Mouse (Mus musculus) adrenal gland, postnatal 36 days (tissue): ENCODE measurements around the gene Pmpca. TPM values are rescaled to one million over a fixed set of nuclear protein-coding genes. Genes with fewer than 3 reads are reported as not detected.
A peak's percentile ranks its signal among the peaks of the same experiment; 100 is the strongest.
"Not testable (repeated sequence)": the region's sequence is repeated elsewhere in the genome, so short reads cannot be mapped to it uniquely, and the experiment has no call there.

ENCODE experiments used
- DNase-seq, 2 experiments: peaks; one replicate each; pipeline ENCODE4 v3.0.0; 2021; ENCODE audit warnings: mixed read lengths in 1 of 2
- total RNA-seq, 2 experiments: library from RNA; stranded (reverse); gene quantifications; 2 replicates each; pipeline ENCODE4 v1.2.3; 2021

Pmpca gene
- total RNA-seq, 2 experiments from 2014 or later, result 142 to 145 TPM

DNA sequence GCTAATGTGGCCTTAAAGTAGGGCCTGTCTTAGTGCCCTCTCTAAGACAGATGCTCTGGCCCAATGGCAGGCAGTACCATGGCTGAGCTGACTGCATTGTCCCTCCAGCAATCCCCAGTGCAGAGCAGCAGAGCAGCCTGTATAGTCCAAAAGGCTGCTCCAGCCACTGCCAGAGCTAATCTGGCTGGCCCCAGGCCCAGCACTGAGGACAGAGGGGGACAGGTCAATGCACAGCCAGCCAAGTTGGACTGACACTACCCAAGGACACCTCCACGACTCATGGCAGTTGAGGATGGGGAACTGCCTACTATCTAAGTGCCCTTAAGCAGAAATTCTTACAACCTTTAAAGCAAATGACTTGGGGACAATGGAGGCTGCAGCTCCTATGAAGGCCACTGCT is 20.6 kb upstream of the Pmpca start:
- DNase-seq, result peak in 1 of 2 experiments; percentile 38

DNA sequence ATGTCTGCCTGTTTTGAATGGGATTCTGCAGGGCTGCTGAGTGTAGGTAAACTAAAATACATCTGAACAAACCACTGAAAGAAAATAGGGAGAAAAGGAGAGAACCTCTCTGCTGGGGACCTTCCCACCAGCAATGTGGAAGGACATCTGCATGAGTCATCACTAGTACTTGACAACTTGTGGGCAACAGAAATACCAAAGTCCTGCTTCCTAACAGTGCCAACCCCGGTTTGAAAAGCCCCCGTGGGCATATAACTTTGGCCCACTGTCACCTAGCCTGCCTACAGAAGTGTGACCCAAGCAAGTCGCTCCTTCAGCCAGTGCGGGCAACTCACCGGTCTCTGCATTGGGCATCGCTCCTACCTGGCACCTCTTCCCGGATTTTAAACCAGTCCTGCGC is 16.7 kb upstream of the Pmpca start:
- no peak for DNase-seq

DNA sequence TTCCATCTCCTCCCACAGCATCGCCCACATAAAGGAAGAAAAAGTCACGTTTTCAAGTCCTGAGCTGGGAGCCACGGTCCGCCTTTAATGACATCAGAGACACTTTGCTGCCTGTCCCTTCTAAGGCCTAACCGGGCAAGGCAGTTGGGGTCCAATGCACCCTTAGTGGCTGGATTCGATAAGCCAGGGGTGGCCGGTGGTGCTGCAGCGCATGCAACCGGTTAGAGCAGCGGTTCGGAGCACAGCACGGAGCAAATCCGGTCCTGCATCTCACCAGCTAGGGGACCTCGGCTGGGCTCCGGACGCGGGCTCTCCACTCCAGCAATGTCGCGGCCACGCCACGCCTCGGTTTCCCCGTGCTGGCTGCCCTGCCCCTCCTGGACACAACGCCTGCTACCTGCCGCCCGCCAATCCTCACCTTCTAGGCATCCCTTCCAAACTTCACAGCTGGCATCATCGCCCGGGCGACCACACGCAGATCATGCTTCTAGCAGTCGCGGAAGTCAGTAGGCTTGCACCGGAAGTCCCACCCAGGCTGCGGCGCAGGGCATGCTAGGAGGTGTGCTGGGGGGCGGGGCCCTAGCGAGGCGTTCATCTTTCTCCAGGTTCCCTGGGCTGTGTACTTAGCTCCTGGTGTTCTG is 8.9 kb upstream of the Pmpca start, which contains the start of gene Snapc4:
TSS of gene Snapc4 (minus strand) at position 523 of the 641 bp plus-strand sequence.
- DNase-seq, result peak; percentile 92 to 94

DNA sequence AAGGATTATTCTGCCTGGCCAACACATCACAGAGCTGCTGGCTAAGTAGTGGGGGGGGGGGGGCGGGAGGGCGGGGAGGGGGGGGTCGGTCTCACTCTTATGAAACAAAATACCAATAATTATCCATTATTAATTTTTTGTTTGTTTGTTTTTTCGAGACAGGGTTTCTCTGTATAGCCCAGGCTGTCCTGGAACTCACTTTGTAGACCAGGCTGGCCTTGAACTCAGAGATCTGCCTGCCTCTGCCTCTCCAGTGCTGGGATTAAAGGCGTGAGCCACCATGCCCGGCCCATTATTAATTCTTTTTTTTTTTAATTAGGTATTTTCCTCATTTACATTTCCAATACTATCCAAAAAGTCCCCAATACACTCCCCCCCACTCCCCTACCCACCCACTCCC is 8.3 kb upstream of the Pmpca start:
- DNase-seq, result not testable (repeated sequence)

DNA sequence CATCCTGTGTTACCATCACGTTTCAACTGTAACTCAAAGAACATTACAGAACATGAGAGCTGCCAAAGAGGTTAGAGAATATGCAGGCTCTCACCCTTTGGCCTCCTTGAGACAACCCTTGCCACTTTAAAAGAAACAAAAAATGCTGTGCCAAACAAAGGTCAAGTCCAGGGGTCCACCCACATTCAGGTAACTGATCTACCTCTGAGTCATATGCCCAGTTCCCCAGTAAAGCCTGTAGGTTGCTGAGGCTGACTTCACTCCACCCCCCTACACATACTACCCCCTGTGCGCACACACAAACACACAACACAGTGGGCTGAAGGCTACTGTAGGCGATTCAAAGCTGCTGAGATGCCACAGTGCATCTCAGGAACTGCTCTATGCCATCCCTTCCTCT is 1.4 kb upstream of the Pmpca start:
- DNase-seq, result no peak

DNA sequence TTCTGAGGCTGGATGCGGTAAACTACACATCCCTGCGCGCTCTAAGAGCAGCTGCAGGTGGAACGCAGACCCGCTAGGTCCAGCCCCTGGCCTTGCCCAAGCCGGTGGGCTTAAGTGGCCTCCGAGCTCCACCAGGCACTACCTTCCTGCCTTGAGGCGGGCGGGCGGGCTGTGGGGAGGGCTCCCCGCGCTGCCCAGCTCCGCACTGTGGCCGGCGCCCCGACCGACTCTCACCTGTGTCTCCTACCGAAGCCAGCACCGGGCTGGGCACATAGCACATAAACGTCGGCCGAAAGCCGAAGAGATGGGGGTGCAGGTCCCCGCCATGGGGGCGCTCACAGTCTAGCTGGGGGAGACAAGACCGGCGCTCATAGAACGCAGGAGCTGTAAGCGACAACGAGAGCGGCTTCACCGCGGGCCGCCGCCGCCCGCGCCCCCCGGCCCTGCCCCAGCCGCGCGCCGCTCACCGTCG is 421 bp upstream of the Pmpca start:
- DNase-seq, result peak; percentile 24 to 53

DNA sequence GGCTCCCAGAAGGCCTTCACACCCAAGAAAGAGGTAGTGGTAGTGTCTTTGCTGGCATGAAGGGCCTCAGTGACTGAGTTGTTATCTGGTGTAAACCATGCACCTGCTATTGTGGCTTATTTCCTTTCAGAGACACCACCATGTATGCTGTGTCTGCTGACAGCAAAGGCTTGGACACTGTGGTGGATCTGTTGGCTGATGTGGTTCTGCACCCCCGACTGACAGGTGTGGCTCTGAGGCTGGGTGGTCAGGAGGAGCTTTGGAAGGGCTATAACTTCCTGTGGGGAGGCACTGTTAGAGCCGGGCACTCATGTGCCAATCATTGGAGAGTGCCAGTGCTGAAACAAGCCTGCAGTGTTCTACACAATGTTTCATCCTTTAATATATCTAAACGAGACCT is 1.8 kb downstream of the Pmpca start:
- no peak for DNase-seq

DNA sequence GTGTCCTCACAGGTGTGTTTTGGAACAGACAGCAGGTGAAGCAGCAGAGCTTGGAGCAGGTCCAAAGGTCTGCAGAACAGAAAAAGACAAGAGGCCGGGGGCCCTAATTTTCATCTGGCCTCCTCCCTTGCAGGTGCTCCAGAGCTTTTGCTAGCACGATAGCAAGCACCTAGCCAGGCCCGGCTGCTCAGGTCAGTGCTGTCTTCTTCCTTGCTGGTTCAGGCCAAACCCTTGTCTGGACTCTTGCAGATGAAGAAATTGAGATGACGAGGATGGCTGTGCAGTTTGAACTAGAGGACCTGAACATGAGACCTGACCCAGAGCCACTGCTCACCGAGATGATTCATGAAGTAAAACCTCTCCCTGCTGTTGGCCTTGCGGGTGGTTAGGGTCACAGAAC is 2.5 kb downstream of the Pmpca start:
- no peak for DNase-seq

DNA sequence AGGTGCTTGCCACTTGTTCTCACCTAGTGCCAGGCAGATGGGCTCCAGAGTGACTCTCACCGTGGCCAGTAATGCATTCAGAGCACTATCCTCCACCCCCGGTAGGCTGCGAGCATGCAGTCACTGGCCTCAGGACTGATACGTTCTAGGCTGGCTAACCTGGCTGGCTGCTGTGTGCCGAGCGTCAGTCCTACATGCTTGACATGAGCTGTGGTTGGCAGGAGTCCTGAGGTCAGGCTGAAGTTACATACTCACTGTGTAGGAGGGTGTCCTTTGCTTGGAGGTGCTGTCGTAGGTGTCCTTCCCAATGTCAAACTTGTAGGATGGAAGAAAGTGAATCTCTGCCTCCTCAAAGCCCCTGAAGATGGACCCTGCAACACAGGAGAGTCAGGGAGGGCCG is 9.8 kb downstream of the Pmpca start:
- DNase-seq, result no peak

DNA sequence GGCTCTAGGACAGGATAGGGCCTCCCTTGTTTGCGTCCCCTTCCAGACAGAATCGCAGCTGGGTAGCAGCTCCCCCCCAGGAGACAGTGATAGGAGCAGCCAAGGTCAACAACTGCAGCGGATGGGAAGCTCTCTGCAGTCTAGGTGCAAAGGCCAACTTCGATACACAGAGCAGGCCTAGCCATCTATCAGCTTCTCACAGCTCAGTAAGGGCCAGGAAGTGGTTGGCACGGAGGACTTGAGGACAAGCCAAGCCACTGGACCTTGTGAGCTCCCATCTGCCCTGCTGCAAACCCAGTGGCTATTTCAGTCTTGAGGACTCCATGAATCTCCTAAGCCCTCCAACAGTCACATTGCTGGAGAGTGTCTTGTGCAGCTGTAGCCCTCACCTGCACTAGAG is 10.5 kb downstream of the Pmpca start:
- DNase-seq, result no peak

DNA sequence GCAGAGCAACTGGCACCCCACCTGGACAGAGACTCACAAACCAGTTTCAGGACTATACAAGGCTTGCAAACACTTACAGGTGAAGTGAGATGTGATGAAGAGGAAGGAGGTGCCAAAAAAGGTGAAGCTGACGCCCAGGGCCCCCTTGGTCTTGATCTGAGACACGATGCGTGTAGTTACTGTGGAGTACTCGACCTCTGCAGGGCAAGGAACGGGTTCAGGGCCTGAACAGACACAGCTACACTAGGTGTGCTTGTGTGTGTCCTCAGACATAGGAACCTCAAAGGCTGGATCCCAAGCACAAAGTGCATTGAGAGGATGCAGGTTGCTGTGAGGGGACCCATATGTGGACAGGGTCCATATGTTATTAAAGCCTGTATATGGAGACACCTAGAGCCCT is 11.2 kb downstream of the Pmpca start:
- DNase-seq, result no peak

DNA sequence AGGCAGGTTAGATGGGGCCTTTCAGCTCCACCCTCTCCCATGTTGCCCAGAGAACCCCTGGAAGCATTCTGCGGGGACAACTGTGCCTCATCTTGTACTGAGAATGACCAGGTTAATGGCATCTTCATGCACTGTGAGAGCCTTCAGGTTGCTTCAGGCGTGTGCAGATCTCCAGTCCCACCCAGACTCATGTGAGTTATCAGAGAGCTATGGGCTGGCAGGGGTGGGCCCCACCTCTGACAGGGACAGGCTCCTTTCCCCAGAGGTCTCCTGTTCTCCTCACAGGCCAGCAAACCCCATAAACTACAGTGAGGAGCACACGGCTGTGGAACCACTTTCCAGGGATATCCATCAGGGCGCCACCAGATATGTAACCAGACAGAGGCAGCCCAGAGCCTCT is 11.9 kb downstream of the Pmpca start:
- no peak for DNase-seq

DNA sequence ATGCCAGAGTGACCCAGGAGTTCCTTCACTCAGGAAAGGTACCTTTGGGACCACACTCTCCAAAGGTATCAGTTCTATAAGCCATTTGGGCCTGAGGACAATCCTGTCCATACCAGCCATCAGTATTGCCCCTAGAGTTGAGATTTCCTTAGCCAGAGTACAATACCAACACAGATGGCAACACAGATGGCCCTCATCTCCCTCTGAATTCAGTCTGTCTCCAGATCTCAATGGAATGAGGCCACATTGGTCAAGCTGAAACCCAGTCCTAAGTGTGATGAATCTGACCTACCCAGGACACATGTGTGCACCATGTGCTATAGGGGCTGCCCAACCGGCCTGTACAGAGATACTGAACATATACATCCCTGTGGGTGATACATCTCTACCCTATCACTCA is 13.1 kb downstream of the Pmpca start:
- no peak for DNase-seq

DNA sequence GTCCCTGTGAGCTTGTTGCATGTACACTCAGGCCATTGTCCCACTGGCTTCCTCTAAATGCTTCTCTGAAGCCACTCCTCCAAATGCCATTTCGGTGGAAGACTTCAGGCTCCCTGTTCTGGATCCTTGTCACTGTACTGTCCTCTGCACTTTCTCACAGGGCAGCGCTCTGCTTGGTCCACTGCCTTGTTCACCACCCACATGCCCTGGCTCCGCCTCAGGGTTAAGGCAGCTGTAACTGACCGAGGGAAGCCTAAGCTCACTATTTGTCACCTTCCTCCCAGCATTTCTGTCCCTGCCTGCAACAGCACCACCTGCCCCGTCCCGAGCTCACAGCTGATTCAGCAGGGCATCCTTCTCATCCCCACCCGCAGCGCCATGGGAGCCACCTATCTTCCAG is 14.2 kb downstream of the Pmpca start:
- DNase-seq, result no peak

DNA sequence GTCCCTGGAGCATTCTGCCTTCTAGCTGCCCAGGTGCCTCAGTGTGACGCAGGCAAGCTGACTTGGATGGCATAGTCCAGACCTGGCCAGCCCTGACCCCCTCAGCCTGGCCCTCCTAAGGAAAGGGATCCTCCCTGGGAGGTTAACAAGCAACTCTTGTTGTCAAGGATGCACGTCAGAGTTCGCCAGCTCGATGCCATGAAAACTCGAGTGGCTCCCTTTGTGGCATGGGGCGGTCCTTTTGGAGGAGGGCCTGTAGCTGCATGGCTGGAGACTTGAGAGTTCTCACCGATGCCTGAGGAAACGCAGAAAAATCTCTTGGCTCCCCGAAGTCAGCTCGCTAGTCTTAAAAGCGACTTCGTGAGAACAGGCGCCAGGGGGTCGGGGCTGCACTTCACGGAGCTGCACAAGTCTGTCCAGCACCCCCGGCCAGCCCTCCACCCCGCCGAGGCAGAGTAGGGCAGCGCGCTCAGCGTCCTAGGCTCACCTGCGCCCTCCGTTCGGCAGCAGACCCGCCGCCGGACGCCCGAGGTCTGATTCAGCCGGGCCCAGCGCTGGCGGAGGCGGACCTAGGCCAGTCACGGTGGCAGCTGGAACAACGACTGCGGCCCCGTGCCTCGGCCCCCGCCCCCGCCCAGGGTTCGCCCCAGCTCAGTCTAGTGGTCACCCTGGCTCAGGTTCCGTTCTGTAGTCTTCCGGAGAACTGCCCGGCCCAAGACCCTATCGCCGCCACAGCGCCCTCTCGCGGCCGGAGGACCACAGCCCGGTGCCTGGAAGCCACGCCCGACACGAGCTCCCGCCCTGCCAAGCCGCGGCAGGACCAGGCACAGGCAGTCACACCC is 19.6 kb downstream of the Pmpca start, which contains the start of gene Inpp5e:
TSS of gene Inpp5e (minus strand) at position 689 of the 842 bp plus-strand sequence.
- peak; percentile 99 for DNase-seq

DNA sequence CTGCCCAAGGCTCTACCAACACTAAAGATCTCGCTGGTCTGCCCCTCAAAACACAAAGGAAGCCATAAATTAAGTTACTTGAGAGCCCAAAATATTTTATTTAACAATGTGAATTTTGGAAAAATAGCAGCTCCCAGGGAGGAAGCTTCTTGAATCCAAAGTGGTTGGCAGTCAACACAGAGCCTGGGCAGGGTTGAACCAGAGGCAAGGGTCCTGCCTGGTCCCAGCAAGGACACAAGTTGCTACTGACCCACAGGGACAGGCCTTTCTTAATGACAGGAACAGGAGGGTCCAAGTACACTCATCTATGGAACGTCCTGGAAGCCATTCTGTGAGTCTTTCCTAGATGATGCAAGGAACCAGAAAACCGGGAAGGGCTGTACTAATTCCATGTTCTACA is 20.2 kb downstream of the Pmpca start:
- DNase-seq, result no peak

DNA sequence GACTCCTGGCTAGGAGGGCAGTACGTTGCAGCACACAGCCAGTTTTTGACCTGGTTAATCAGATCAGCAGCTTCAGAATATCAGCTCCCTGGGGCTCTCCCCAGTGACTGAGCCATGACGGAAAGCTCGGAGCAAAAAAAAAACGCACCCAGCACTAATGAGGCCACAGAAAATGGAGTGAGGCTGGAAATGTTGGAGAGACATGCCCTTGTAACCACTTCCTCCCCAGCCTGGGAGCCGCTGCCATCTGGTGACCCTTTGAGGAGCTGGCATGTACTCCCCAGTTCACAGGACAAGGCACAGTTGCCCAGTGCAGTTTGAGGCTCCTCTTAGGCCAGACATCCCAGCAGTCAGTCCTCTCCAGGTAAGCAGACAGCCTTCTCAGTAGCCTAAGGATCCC is 21.0 kb downstream of the Pmpca start:
- no peak for DNase-seq

DNA sequence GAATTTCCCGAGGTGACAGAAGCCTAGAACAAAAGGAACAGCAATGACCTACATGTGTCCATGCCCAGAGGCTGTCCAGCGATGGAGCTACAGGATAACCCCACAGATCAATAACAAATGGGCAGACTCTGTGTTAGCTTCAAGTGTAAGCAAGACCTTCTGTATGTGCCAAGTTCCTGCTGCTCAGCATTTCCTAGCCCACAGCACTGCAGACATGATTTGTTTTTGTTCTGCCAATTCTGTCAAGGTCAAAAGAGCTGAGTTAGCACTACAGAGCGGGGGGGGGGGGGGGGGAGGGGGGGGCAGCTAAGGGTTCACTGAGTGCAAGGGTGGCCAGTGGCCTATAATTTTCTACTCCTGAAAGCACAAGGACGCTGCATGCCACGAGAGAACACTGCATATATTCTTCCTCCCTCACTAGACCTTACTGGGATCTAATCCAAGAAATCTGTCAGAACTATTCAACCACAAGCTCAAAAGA is 21.8 kb downstream of the Pmpca start:
- DNase-seq, result peak; percentile 47 to 53

DNA sequence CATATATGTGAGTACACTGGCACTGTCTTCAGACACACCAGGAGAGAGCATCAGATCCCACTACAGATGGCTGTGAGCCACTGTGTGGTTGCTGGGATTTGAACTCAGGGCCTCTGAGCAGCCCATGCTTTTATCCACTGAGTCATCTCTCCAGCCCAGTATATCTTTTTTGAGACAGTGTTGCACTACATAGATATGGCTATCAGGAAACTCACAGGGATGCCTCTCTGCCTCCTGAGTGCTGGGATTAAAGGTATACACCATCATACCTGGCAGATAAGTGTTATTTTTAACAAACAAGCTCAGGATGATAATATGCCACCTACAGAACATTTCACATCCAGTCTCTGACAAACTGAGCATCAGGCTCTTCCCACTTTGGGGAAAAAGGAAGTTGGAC is 27.9 kb downstream of the Pmpca start:
- DNase-seq, result no peak

DNA sequence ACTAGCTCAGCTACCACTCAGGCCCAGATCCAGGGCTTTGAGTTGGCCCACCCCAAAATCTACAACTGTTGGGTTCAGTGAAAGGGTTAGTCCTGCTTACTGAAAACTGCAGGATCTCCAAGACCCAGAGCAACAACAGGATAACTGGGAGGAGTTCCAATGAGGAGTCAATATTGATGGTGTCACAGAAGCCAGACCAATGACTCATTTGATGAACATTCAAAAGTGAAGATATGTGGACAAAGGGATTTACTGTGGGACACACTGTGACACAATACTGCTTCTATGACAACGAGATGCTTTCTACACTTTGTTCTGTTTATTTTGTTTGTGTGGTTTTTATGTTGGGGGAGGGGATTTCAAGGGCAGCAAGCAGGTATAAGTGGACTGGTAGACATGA is 29.0 kb downstream of the Pmpca start:
- no peak for DNase-seq

DNA sequence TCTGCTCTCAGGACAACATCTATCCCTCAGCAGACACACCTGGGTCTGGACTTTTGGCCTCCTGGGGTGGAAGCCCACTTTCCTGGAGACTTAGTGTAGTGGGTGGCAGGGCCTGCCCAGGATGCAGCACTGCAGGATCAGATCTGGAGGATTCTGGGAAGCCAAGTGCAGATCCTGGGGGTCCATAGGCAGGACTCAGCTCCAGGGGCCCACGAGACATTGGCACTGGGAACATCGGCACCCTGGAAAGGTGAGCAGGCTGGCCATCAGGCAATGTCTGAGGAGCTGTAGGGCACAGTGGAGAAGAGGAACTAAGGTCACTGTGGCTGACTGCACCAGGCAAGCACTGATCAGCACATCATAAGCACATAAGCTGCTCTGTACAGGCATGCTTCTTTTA is 32.8 kb downstream of the Pmpca start:
- DNase-seq, result no peak

DNA sequence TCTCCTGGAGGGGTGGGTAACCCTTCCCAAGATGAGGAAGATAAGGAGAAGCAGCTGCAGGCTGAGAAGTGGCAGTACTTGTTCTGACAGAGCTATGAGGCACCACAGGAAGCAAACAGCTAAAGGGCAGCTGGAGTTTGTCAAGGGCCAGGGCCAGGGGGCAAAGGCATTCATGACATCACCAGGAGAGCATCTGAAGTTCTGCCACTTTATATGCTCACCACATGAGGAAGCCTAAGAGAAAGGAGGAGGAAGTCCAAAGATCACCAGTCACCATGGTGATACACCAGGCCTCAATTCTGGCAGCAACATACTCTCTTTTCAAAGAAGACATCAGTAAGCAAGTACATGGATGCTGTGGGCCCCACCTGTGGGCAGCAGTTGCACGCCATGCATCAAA is 33.9 kb downstream of the Pmpca start:
- DNase-seq, result no peak

DNA sequence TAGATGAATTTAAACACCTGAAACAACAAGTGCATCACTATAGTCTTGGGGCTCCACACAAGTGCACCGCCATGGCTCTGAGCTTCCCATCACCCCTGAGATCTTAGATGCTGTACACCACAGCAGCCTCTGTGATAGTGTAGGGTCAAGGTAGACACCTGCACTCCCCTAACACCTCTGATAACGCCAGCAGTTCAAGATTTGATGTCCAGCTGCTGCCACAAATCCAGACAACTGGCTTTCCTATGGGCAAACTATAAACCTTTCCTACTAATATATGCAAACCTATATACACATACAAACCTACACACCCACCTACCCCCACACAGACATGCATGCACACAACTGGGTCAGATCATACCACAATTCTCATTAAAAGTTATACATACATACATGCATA is 35.4 kb downstream of the Pmpca start:
- no peak for DNase-seq

DNA sequence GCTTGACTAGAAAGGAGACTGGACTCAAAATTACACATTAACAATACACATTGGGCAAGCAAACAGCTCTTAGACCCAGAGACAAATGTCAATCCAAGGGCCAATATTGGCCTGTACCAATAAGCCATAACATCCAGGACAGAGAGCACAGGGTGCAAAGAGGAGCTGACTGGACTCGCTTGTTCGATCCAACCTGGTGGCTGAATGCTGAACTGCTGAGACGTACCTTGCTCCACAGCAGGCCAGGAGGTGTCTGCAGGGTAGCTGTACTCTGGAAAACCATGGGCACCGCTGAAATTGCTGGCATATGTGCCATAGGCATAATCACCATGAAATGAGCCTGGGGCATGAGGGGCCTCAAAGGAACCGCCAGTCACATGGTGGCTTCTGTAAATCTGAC is 40.7 kb downstream of the Pmpca start:
- no peak for DNase-seq
